Mouse (Mus musculus): Measurements from ENCODE around the gene Qk. TPM values are rescaled to one million over a fixed set of nuclear protein-coding genes. Genes with fewer than 3 reads are reported as not detected.

Qk gene
- polyA plus RNA-seq, 2 experiments: 9.5 to 29.4 TPM

DNA sequence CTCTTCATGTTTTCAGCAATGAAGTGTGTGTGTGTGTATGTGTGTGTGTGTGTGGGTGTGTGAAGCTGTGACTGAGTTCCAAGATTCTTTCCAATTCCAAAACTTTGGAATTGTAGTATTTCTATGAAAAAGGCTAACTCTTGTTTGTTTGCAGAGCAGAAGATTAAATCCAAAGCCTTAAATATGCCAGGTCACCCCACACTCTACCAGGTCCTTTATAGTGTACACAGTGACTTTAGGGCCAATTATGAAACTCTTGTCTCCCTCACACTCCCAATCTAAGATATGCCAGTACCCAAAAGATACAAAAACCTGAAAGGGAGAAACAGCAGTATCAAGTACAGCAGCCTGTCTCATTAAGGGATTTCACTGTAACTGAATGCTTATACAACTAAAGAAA, 15.7 kb downstream of the Qk start:
- Histone ChIP-seq H3K27ac (no peak overlapping the region), H3K4me3 (ENCODE audit: insufficient read depth in 1 of 2, low read depth in 2 of 2, low read length in 2 of 2) (no peak overlapping the region), H3K4me1 (replicated peaks; ENCODE audit: control insufficient read depth in 2 of 2, insufficient read depth in 2 of 2, low read length in 1 of 2) (0 out of 4 replicates have a peak, but pooled peaks cover 0 to 2% of the 10 kb centered on the region in 2 experiments), H3K4me2 (ENCODE audit: low read depth) (no peak overlapping the region), H3K9ac (replicated peaks) (no peak overlapping the region), H3K27me3 (ENCODE audit: control insufficient read depth, insufficient read depth, low read length) (no peaks in the 10 kb centered on the region), H3K36me3 (replicated peaks; ENCODE audit: control insufficient read depth, insufficient read depth, low read depth) (no peaks in the 10 kb centered on the region), H3K9me3 (ENCODE audit: control insufficient read depth, low read length) (no peaks in the 10 kb centered on the region)
- DNase-seq (ENCODE audit: low read depth in 3 of 3, low spot score in 3 of 3) (no peak), ATAC-seq (ENCODE audit: insufficient read depth) (no peak)
- no peak for TF ChIP-seq EP300 (IDR thresholded peaks at IDR 0.05; ENCODE audit: low read depth)
- TF ChIP-seq CTCF (IDR thresholded peaks at IDR 0.05; ENCODE audit: low read depth): no peak

DNA sequence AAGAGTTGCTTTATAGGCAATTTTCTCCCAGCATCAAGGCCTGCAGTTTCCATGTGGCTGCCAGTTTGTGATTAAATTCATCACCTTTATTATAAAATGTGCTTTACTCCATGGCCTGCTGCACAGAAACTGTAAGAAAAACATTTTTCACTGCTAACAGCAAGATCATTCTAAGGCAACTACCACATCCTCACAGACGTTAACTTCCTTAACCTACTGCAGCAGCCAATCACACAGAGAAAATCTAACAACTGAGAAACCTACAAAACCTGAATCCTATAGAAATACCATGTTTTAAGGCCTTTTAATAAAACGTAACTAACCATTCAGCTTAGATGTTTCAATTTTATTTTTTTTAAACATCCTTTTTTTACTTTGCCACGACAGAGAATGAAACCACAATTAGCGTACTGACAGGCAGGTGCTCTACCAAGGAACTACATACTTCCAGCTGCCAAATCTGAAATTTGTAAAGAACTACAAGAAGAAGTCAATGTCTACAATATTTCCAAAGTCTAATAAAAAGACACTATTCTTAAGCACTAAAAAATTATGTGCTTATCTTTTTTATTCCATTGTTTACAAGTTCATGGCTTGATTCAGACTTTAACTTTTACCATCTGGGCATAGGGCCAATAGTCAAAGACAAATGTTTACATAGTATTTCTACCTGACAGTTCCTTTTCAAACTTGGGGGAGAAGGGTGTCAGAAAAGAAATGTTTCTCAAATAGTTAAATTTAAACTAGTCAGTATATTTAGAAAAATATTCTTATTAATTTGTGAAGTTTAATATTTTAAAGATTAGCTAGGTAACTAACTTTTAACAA, 18.5 kb downstream of the Qk start:
- no peaks in the 10 kb centered on the region for H3K9me3 ChIP-seq (ENCODE audit: control insufficient read depth, low read length)
- WGBS (ENCODE audit: insufficient replicate concordance): 53% methylated on average over 4 of the region's 4 CpGs

DNA sequence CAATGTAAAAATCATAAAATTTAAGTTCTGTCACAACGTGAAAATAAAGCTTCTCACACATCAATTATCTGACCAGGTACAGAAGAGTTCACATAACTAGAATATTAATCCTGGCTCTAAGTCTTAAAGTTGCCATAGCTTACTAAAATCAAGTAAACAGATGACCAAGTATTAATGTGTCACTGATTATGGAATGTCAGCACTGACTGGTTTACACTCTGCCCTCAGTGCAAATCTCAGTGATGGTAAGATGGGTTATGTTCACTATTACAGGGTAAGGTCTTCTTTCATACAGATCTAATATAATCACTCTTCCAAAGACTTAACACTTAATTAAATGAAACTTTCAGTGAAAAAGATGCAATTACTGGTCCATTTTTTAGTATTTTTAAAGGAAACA, 20.3 kb downstream of the Qk start:
- H3K27me3 ChIP-seq (ENCODE audit: control insufficient read depth, insufficient read depth, low read length): no peaks in the 10 kb centered on the region
- whole genome bisulfite sequencing (ENCODE audit: insufficient replicate concordance): 74% methylated on average over 1 of the region's 1 CpGs
- no peak for DNase-seq (ENCODE audit: low read depth in 3 of 3, low spot score in 3 of 3)

More for the DNA sequence above, 18.5 kb downstream of the Qk start:
- no peak for DNase-seq (ENCODE audit: low read depth in 3 of 3, low spot score in 3 of 3)
- Histone ChIP-seq H3K4me2 (ENCODE audit: low read depth) (no peak overlapping the region), H3K4me1 (replicated peaks; ENCODE audit: control insufficient read depth in 2 of 2, insufficient read depth in 2 of 2, low read length in 1 of 2) (0 out of 4 replicates have a peak, but pooled peaks cover 0 to 2% of the 10 kb centered on the region in 2 experiments), H3K36me3 (replicated peaks; ENCODE audit: control insufficient read depth, insufficient read depth, low read depth) (no peaks in the 10 kb centered on the region), H3K27ac (no peak overlapping the region), H3K27me3 (ENCODE audit: control insufficient read depth, insufficient read depth, low read length) (no peaks in the 10 kb centered on the region), H3K9ac (replicated peaks) (no peak overlapping the region), H3K4me3 (ENCODE audit: insufficient read depth in 1 of 2, low read depth in 2 of 2, low read length in 2 of 2) (no peak overlapping the region)
- ATAC-seq (ENCODE audit: insufficient read depth): no peak
- TF ChIP-seq CTCF (IDR thresholded peaks at IDR 0.05; ENCODE audit: low read depth) (no peak), EP300 (IDR thresholded peaks at IDR 0.05; ENCODE audit: low read depth) (no peak)

DNA sequence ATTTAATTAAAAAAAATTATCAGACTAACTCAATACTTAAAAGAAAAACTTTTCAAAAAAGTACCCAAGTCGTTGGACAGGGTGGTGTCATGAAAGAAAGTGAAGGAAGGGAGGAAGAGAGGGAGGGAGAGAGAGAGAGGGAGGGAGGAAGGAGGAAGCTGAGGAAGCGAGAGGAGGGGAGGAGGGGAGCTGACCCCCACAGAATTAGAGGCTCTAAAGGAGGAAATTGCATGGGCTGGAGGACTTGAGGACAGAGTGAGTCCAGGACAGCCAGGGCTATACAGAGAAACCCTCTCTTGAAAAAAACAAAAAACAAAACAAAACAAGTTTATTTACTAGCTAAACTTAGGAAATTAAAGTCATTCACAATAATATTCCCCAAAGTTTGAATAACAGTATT, 27.1 kb downstream of the Qk start:
- no peak for DNase-seq (ENCODE audit: low read depth in 3 of 3, low spot score in 3 of 3)
- H3K4me2 ChIP-seq (ENCODE audit: low read depth): no peak overlapping the region
- H3K36me3 ChIP-seq (replicated peaks; ENCODE audit: control insufficient read depth, insufficient read depth, low read depth): no peaks in the 10 kb centered on the region
- H3K27me3 ChIP-seq (ENCODE audit: control insufficient read depth, insufficient read depth, low read length): no peaks in the 10 kb centered on the region
- TF ChIP-seq EP300 (IDR thresholded peaks at IDR 0.05; ENCODE audit: low read depth) (no peak), CTCF (IDR thresholded peaks at IDR 0.05; ENCODE audit: low read depth) (no peak)
- H3K4me3 ChIP-seq (ENCODE audit: insufficient read depth in 1 of 2, low read depth in 2 of 2, low read length in 2 of 2): no peak overlapping the region
- H3K27ac ChIP-seq: no peak overlapping the region
- H3K4me1 ChIP-seq (replicated peaks; ENCODE audit: control insufficient read depth in 2 of 2, insufficient read depth in 2 of 2, low read length in 1 of 2): no peaks in the 10 kb centered on the region
- no peaks in the 10 kb centered on the region for H3K9me3 ChIP-seq (ENCODE audit: control insufficient read depth, low read length)
- H3K9ac ChIP-seq (replicated peaks): no peak overlapping the region
- WGBS (ENCODE audit: insufficient replicate concordance): 44% methylated on average over 2 of the region's 2 CpGs
- ATAC-seq (ENCODE audit: insufficient read depth): no peak

More for the DNA sequence above, 20.3 kb downstream of the Qk start:
- Histone ChIP-seq H3K9me3 (ENCODE audit: control insufficient read depth, low read length) (no peaks in the 10 kb centered on the region), H3K4me1 (replicated peaks; ENCODE audit: control insufficient read depth in 2 of 2, insufficient read depth in 2 of 2, low read length in 1 of 2) (0 out of 4 replicates have a peak, but pooled peaks cover 0 to 2% of the 10 kb centered on the region in 2 experiments), H3K36me3 (replicated peaks; ENCODE audit: control insufficient read depth, insufficient read depth, low read depth) (no peaks in the 10 kb centered on the region), H3K9ac (replicated peaks) (no peak overlapping the region), H3K4me2 (ENCODE audit: low read depth) (no peak overlapping the region), H3K4me3 (ENCODE audit: insufficient read depth in 1 of 2, low read depth in 2 of 2, low read length in 2 of 2) (no peak overlapping the region), H3K27ac (no peak overlapping the region)
- no peak for ATAC-seq (ENCODE audit: insufficient read depth)
- TF ChIP-seq CTCF (IDR thresholded peaks at IDR 0.05; ENCODE audit: low read depth): no peak
- TF ChIP-seq EP300 (IDR thresholded peaks at IDR 0.05; ENCODE audit: low read depth): no peak

DNA sequence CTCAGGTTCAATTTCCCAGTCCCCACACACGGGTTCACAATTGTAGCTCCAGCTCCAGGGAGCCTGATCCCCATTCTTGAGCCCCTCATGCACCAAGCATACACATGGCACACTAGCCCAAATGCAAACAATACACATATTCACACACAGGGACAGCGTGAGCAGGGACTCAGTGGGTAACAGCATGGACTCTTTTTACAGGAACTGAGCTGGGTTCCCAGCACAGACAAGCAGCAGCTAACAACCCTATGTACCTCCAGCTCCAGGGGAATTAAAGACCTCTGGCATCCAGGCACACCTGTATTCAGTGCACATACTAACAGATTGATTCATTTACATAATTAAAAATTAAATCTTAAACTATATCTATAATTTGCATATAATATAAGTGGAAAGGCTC, 34.9 kb downstream of the Qk start:
- TF ChIP-seq CTCF (IDR thresholded peaks at IDR 0.05; ENCODE audit: low read depth) (no peak), EP300 (IDR thresholded peaks at IDR 0.05; ENCODE audit: low read depth) (no peak)
- Histone ChIP-seq H3K9ac (replicated peaks) (no peak overlapping the region), H3K4me2 (ENCODE audit: low read depth) (no peak overlapping the region), H3K27ac (no peak overlapping the region), H3K9me3 (ENCODE audit: control insufficient read depth, low read length) (no peaks in the 10 kb centered on the region), H3K27me3 (ENCODE audit: control insufficient read depth, insufficient read depth, low read length) (no peaks in the 10 kb centered on the region), H3K36me3 (replicated peaks; ENCODE audit: control insufficient read depth, insufficient read depth, low read depth) (no peaks in the 10 kb centered on the region; the same call in 1 of the 2 replicates), H3K4me3 (ENCODE audit: insufficient read depth in 1 of 2, low read depth in 2 of 2, low read length in 2 of 2) (no peak overlapping the region), H3K4me1 (replicated peaks; ENCODE audit: control insufficient read depth in 2 of 2, insufficient read depth in 2 of 2, low read length in 1 of 2) (no peaks in the 10 kb centered on the region)
- 69% methylated on average over 2 of the region's 2 CpGs for WGBS (ENCODE audit: insufficient replicate concordance)
- ATAC-seq (ENCODE audit: insufficient read depth) (no peak), DNase-seq (ENCODE audit: low read depth in 3 of 3, low spot score in 3 of 3) (no peak)
